Mouse (Mus musculus): ENCODE data around the gene Rwdd2a. TPM values are rescaled to one million over a fixed set of nuclear protein-coding genes. Genes with fewer than 3 reads are reported as not detected.

Gene Rwdd2a
- polyA plus RNA-seq, 1 experiment, result 1.1 TPM

GRCm38 (mm10) chr9:86615765-86616164 lies 44.0 kb downstream of the Rwdd2a start:
- no peak overlapping the region for H3K27ac ChIP-seq (ENCODE audit: insufficient read depth, low read depth, low read length)
- DNase-seq, result no peak
- no peak overlapping the region for H3K4me3 ChIP-seq (ENCODE audit: insufficient read depth, low read depth, low read length)
- peaks cover 3% of the 10 kb centered on the region; the same call in 1 of the 2 replicates for H3K36me3 ChIP-seq (ENCODE audit: control insufficient read depth, insufficient read depth, low read length)
- no peaks in the 10 kb centered on the region for H3K27me3 ChIP-seq (replicated peaks; ENCODE audit: control insufficient read depth, insufficient read depth, low read length)
- no peaks in the 10 kb centered on the region for H3K4me1 ChIP-seq (ENCODE audit: control insufficient read depth, insufficient read depth, low read length)
- 75% methylated on average over 1 of the region's 1 CpGs for WGBS
- TF ChIP-seq POLR2A (IDR thresholded peaks at IDR 0.05; ENCODE audit: low read depth, low read length) (no peak), CTCF (conservative IDR thresholded peaks at IDR 0.05; ENCODE audit: insufficient read depth, insufficient read length, low read depth, low read length) (no peak)

GRCm38 (mm10) chr9:86617837-86618492 lies 46.2 kb downstream of the Rwdd2a start:
- no peak for DNase-seq
- Histone ChIP-seq H3K27me3 (replicated peaks; ENCODE audit: control insufficient read depth, insufficient read depth, low read length) (no peaks in the 10 kb centered on the region), H3K4me1 (ENCODE audit: control insufficient read depth, insufficient read depth, low read length) (no peaks in the 10 kb centered on the region), H3K27ac (ENCODE audit: insufficient read depth, low read depth, low read length) (no peak overlapping the region), H3K36me3 (ENCODE audit: control insufficient read depth, insufficient read depth, low read length) (no peaks in the 10 kb centered on the region; the same call in 1 of the 2 replicates), H3K4me3 (ENCODE audit: insufficient read depth, low read depth, low read length) (no peak overlapping the region)
- 63% methylated on average over 7 of the region's 7 CpGs for WGBS
- TF ChIP-seq POLR2A (IDR thresholded peaks at IDR 0.05; ENCODE audit: low read depth, low read length), result no peak
- TF ChIP-seq CTCF (conservative IDR thresholded peaks at IDR 0.05; ENCODE audit: insufficient read depth, insufficient read length, low read depth, low read length), result no peak

GRCm38 (mm10) chr9:86619341-86620139 lies 47.7 kb downstream of the Rwdd2a start:
- H3K36me3 ChIP-seq (ENCODE audit: control insufficient read depth, insufficient read depth, low read length), result no peaks in the 10 kb centered on the region; the same call in 1 of the 2 replicates
- TF ChIP-seq CTCF (conservative IDR thresholded peaks at IDR 0.05; ENCODE audit: insufficient read depth, insufficient read length, low read depth, low read length) (no peak), POLR2A (IDR thresholded peaks at IDR 0.05; ENCODE audit: low read depth, low read length) (no peak)
- WGBS, result 72% methylated on average over 10 of the region's 10 CpGs

GRCm38 (mm10) chr9:86622062-86622461 lies 50.3 kb downstream of the Rwdd2a start:
- no peak overlapping the region for H3K4me3 ChIP-seq (ENCODE audit: insufficient read depth, low read depth, low read length)
- no peaks in the 10 kb centered on the region; the same call in 1 of the 2 replicates for H3K36me3 ChIP-seq (ENCODE audit: control insufficient read depth, insufficient read depth, low read length)
- no peak for DNase-seq
- TF ChIP-seq CTCF (conservative IDR thresholded peaks at IDR 0.05; ENCODE audit: insufficient read depth, insufficient read length, low read depth, low read length) (no peak), POLR2A (IDR thresholded peaks at IDR 0.05; ENCODE audit: low read depth, low read length) (no peak)
- no peak overlapping the region for H3K27ac ChIP-seq (ENCODE audit: insufficient read depth, low read depth, low read length)
- no peaks in the 10 kb centered on the region for H3K27me3 ChIP-seq (replicated peaks; ENCODE audit: control insufficient read depth, insufficient read depth, low read length)
- H3K4me1 ChIP-seq (ENCODE audit: control insufficient read depth, insufficient read depth, low read length), result no peaks in the 10 kb centered on the region
- 88% methylated on average over 2 of the region's 2 CpGs for WGBS

More at GRCm38 (mm10) chr9:86619341-86620139, 47.7 kb downstream of the Rwdd2a start:
- Histone ChIP-seq H3K27ac (ENCODE audit: insufficient read depth, low read depth, low read length) (no peak overlapping the region), H3K4me3 (ENCODE audit: insufficient read depth, low read depth, low read length) (no peak overlapping the region), H3K27me3 (replicated peaks; ENCODE audit: control insufficient read depth, insufficient read depth, low read length) (no peaks in the 10 kb centered on the region), H3K4me1 (ENCODE audit: control insufficient read depth, insufficient read depth, low read length) (no peaks in the 10 kb centered on the region)
- DNase-seq, result no peak

GRCm38 (mm10) chr9:86624039-86624438 lies 52.2 kb downstream of the Rwdd2a start:
- TF ChIP-seq CTCF (conservative IDR thresholded peaks at IDR 0.05; ENCODE audit: insufficient read depth, insufficient read length, low read depth, low read length), result no peak
- DNase-seq, result no peak
- no peak overlapping the region for H3K4me3 ChIP-seq (ENCODE audit: insufficient read depth, low read depth, low read length)
- H3K27ac ChIP-seq (ENCODE audit: insufficient read depth, low read depth, low read length), result no peak overlapping the region
- 74% methylated on average over 12 of the region's 12 CpGs for WGBS
- H3K4me1 ChIP-seq (ENCODE audit: control insufficient read depth, insufficient read depth, low read length), result no peaks in the 10 kb centered on the region
- H3K36me3 ChIP-seq (ENCODE audit: control insufficient read depth, insufficient read depth, low read length), result no peaks in the 10 kb centered on the region; the same call in 1 of the 2 replicates
- H3K27me3 ChIP-seq (replicated peaks; ENCODE audit: control insufficient read depth, insufficient read depth, low read length), result no peaks in the 10 kb centered on the region

Other genes starting within 250 kb of the Rwdd2a start
- gene Ube2cbp, start 107.0 kb upstream of the Rwdd2a start, polyA plus RNA-seq (2012; rRNA removed), result 1.3 and 1.4 TPM in 2 replicates
- gene Dop1a, start 104.8 kb upstream of the Rwdd2a start, polyA plus RNA-seq (2012; rRNA removed), result 9.0 and 9.4 TPM in 2 replicates
- gene Pgm3, start 149 bp upstream of the Rwdd2a start, polyA plus RNA-seq (2012; rRNA removed), result 10.9 TPM in 2 replicates
- gene Me1, start 124.0 kb downstream of the Rwdd2a start, polyA plus RNA-seq (2012; rRNA removed), result 150 and 153 TPM in 2 replicates
- 0.20 and 0.87 TPM in 2 replicates for gene Prss35, start 171.7 kb downstream of the Rwdd2a start, polyA plus RNA-seq (2012; rRNA removed)